Mouse (Mus musculus) forebrain, embryonic 12.5 days (tissue): ENCODE measurements around the gene Plaur. TPM values are rescaled to one million over a fixed set of nuclear protein-coding genes. Genes with fewer than 3 reads are reported as not detected.

ENCODE experiments used
- ATAC-seq: fragments of 200-750 bp; cut with Nextera tagmentation; 2 replicates; pipeline ENCODE4 v1.8.0; 2017; ENCODE audit warnings: moderate TSS enrichment; ENCODE audit not compliant: low FRiP score
- H3K27ac ChIP-seq: fragments of 300-500 bp; sonication (generic); 2 replicates; pipeline ENCODE4 v1.5.1; 2016; ENCODE audit warnings: mild to moderate bottlenecking
- H3K27me3 ChIP-seq: fragments of 300-500 bp; sonication (generic); 2 replicates; pipeline ENCODE4 v1.6.1; 2016; ENCODE audit warnings: mild to moderate bottlenecking
- H3K36me3 ChIP-seq: fragments of 300-500 bp; sonication (generic); replicated peaks from 2 replicates; pipeline ENCODE4 v1.6.1; 2016; ENCODE audit warnings: mild to moderate bottlenecking
- H3K4me1 ChIP-seq: fragments of 300-500 bp; sonication (generic); 2 replicates; pipeline ENCODE4 v1.6.1; 2016
- H3K4me2 ChIP-seq: fragments of 300-500 bp; sonication (generic); 2 replicates; pipeline ENCODE4 v1.6.1; 2016; ENCODE audit warnings: mild to moderate bottlenecking, moderate library complexity
- H3K4me3 ChIP-seq: fragments of 300-500 bp; sonication (generic); replicated peaks from 2 replicates; pipeline ENCODE4 v1.5.1; 2016; ENCODE audit warnings: mild to moderate bottlenecking
- H3K9ac ChIP-seq: fragments of 300-500 bp; sonication (generic); 2 replicates; pipeline ENCODE4 v1.6.1; 2016; ENCODE audit warnings: mild to moderate bottlenecking
- H3K9me3 ChIP-seq: fragments of 300-500 bp; sonication (generic); 2 replicates; pipeline ENCODE4 v1.6.1; 2016
- WGBS: fragments of 180-500 bp; shearing (Covaris S2); methylation state at CpG from one replicate; pipeline ENCODE4 v1.1.7; 2016; 5-methylcytosine and 5-hydroxymethylcytosine counted together
- polyA plus RNA-seq: library from polyadenylated mRNA; unstranded; fragments of >200 nt; fragmentation: Nextera tagmentation; extraction: Ambion mirVana; gene quantifications from 2 replicates; pipeline ENCODE4 v1.2.1, GENCODE M21; 2016

Plaur gene
- polyA plus RNA-seq, 1 experiment from 2014 or later = 1.2 TPM

DNA sequence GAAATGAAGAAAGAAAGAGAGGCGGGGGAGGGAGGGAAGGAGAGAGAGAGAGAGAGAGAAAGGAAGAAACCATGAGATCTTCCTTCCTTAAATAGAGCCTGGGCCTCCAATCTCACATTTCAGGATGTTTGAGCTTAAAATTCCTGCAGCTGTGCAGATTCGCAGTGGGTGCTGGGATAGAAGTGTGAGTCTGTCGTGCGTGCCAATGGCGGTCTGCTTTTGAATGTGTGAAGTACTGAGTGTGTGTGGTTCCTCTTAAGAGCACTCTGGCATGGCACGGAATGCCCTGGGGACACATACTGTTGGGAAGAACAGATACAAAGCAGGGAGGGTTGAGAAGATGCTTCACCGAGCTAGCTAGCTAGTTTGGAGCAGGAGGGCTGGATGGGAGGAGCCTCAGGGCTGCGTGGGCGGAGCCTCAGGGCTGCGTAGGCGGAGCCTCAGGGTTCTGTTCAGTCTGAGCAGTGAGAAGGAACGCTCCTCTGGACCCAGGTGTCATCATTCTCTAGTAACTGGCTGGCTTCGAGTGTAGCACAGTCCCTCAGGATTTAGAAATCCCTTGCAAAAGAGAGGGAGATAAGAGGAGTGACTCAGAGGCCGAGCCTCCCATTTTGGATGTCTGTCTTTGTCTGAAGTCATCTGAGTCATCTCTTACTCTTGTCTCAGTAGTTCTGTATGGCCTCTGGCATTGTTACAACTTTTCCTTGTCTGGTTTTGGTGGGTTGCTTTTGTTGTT is 13.3 kb upstream of the Plaur start:
- Histone ChIP-seq H3K9ac (no peak overlapping the region), H3K27ac (no peak overlapping the region), H3K4me2 (no peak overlapping the region), H3K4me1 (no peaks in the 10 kb centered on the region), H3K4me3 (no peak overlapping the region), H3K9me3 (no peaks in the 10 kb centered on the region), H3K36me3 (no peaks in the 10 kb centered on the region), H3K27me3 (0 out of 2 replicates have a peak, but pooled peaks cover 3% of the 10 kb centered on the region)
- WGBS = 64% methylated on average over 14 of the region's 14 CpGs
- no peak for ATAC-seq

- WGBS = 74% methylated on average over 9 of the region's 9 CpGs
- H3K9me3 ChIP-seq = no peaks in the 10 kb centered on the region
- no peak for ATAC-seq
- H3K4me2 ChIP-seq = no peak overlapping the region
- no peaks in the 10 kb centered on the region for H3K4me1 ChIP-seq
- H3K27me3 ChIP-seq = 0 out of 2 replicates have a peak, but pooled peaks cover 3% of the 10 kb centered on the region
- no peak overlapping the region for H3K4me3 ChIP-seq
- no peaks in the 10 kb centered on the region for H3K36me3 ChIP-seq
- H3K9ac ChIP-seq = no peak overlapping the region
- no peak overlapping the region for H3K27ac ChIP-seq
Observed at GRCm38 (mm10) chr7:24450585-24451017, 11.7 kb upstream of the Plaur start.

- 0 out of 2 replicates have a peak, but pooled peaks cover 3% of the 10 kb centered on the region for H3K27me3 ChIP-seq
- H3K4me2 ChIP-seq = no peak within 1 kb of the TSS
- no peaks in the 10 kb centered on the region for H3K9me3 ChIP-seq
- no peaks in the 10 kb centered on the region for H3K36me3 ChIP-seq
- no peak within 1 kb of the TSS for H3K4me3 ChIP-seq
- no peak for ATAC-seq
- H3K9ac ChIP-seq = no peak within 1 kb of the TSS
- no peak within 1 kb of the TSS for H3K27ac ChIP-seq
- H3K4me1 ChIP-seq = no peaks in the 10 kb centered on the region
- 81% methylated on average over 9 of the region's 9 CpGs for WGBS
Observed at GRCm38 (mm10) chr7:24451855-24452311, 10.4 kb upstream of the Plaur start, which contains the start of gene Irgc1. Gene Irgc1 (minus strand): TSS chr7:24452297.

GRCm38 (mm10) chr7:24454199-24454598 is 8.1 kb upstream of the Plaur start:
- WGBS = 69% methylated on average over 2 of the region's 2 CpGs
- Histone ChIP-seq H3K27ac (no peak overlapping the region), H3K9ac (no peak overlapping the region), H3K4me3 (no peak overlapping the region), H3K9me3 (no peaks in the 10 kb centered on the region), H3K4me1 (no peaks in the 10 kb centered on the region), H3K36me3 (no peaks in the 10 kb centered on the region), H3K27me3 (no peaks in the 10 kb centered on the region), H3K4me2 (no peak overlapping the region)
- ATAC-seq = no peak

GRCm38 (mm10) chr7:24455726-24456125 is 6.6 kb upstream of the Plaur start:
- ATAC-seq = no peak
- no peak overlapping the region for H3K4me2 ChIP-seq
- no peaks in the 10 kb centered on the region for H3K9me3 ChIP-seq
- no peaks in the 10 kb centered on the region for H3K36me3 ChIP-seq
- H3K4me1 ChIP-seq = no peaks in the 10 kb centered on the region
- H3K27me3 ChIP-seq = 0 out of 2 replicates have a peak, but pooled peaks cover 8% of the 10 kb centered on the region
- no peak overlapping the region for H3K27ac ChIP-seq
- no peak overlapping the region for H3K4me3 ChIP-seq
- no peak overlapping the region for H3K9ac ChIP-seq
- 86% methylated on average over 5 of the region's 5 CpGs for WGBS

DNA sequence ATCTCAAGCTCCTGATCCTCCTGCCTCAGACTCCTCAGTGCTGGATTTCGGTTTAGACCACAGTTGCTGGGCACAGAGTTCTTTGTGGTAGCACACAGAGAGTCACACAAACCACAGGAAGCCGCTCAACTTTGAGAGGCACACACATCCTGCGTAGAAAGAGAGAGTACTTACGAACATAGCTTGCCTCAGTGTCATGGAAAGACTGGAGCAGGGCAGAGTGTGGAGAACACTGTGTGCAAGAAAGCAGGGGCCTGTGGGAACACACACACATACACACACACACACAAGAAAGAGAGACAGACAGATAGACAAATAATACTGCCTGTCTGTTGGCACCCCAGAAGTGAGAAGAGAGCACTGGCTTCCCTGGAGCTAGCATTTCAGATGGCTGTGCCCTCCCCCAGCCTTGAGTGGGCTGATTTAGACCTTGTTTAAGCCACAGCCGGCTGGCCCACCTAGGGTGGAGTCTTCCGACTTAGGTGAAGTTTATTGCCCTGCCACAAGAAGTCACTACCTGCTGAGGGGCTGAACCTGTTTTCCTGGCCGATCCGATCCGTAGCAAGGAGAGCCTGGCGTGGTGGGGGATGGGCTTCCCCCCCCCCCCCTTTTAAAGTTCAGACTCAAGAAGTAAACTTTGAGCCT is 4.4 kb upstream of the Plaur start:
- 75% methylated on average over 10 of the region's 10 CpGs for WGBS
- ATAC-seq = no peak
- Histone ChIP-seq H3K4me2 (no peak overlapping the region), H3K9me3 (no peaks in the 10 kb centered on the region), H3K4me1 (peaks cover 5% of the 10 kb centered on the region; the same call in 1 of the 2 replicates), H3K9ac (no peak overlapping the region), H3K27ac (no peak overlapping the region), H3K27me3 (peaks cover 21% of the 10 kb centered on the region), H3K4me3 (no peak overlapping the region), H3K36me3 (no peaks in the 10 kb centered on the region)

- peaks cover 9% of the 10 kb centered on the region; the same call in 1 of the 2 replicates for H3K4me1 ChIP-seq
- H3K27ac ChIP-seq = no peak overlapping the region
Observed at GRCm38 (mm10) chr7:24459440-24459839, 2.8 kb upstream of the Plaur start.

GRCm38 (mm10) chr7:24459843-24460242 is 2.4 kb upstream of the Plaur start:
- H3K4me2 ChIP-seq = no peak overlapping the region
- ATAC-seq = no peak
- H3K4me3 ChIP-seq = no peak overlapping the region
- no peaks in the 10 kb centered on the region for H3K36me3 ChIP-seq
- peaks cover 9% of the 10 kb centered on the region; the same call in 1 of the 2 replicates for H3K4me1 ChIP-seq
- 72% methylated on average over 3 of the region's 3 CpGs for WGBS
- H3K27ac ChIP-seq = no peak overlapping the region
- H3K9me3 ChIP-seq = no peaks in the 10 kb centered on the region
- no peak overlapping the region for H3K9ac ChIP-seq
- peaks cover 26% of the 10 kb centered on the region for H3K27me3 ChIP-seq

More at GRCm38 (mm10) chr7:24459440-24459839, 2.8 kb upstream of the Plaur start:
- H3K36me3 ChIP-seq = no peaks in the 10 kb centered on the region
- 90% methylated on average over 5 of the region's 5 CpGs for WGBS
- H3K9me3 ChIP-seq = no peaks in the 10 kb centered on the region
- no peak overlapping the region for H3K4me3 ChIP-seq
- H3K4me2 ChIP-seq = no peak overlapping the region
- no peak for ATAC-seq
- H3K9ac ChIP-seq = no peak overlapping the region
- H3K27me3 ChIP-seq = peaks cover 26% of the 10 kb centered on the region

DNA sequence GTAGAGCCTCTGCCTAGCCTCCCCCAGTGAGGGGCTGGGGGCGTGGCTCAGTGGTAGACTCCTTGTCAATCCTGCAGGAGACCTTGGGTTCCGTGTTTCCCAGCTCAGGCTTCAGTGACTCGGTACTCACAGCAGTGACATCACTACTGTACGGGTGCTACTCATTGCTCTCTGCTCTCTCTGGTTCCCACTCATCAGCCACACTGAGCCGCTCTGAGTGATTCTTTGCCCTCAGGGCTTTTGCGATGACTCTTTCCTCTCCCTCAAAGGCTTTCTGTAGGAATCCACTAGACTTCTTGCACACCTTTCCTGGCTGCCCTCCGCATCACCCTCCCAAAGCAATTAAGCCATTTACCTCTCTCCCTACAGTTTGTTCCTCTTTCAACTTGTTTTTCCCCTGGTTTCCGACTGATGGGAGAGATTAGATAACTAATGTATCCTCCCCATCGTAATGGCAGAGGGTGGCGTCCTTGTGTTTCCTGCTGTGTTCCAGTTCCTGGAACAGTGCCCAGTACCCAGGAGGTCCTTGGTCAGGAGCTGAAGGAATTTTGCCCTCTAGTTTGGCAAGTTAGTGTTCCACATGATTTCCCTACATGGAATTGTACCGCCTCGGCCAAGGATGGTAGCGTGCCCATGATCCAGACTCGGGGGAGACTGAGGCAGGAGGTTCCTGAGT is 770 bp upstream of the Plaur start:
- peaks cover 9% of the 10 kb centered on the region; the same call in 1 of the 2 replicates for H3K4me1 ChIP-seq
- no peak overlapping the region for H3K27ac ChIP-seq
- WGBS = 76% methylated on average over 14 of the region's 14 CpGs
- no peak overlapping the region for H3K9ac ChIP-seq
- H3K36me3 ChIP-seq = no peaks in the 10 kb centered on the region
- no peak for ATAC-seq
- no peak overlapping the region for H3K4me2 ChIP-seq
- H3K9me3 ChIP-seq = no peaks in the 10 kb centered on the region
- peaks cover 26% of the 10 kb centered on the region for H3K27me3 ChIP-seq
- no peak overlapping the region for H3K4me3 ChIP-seq

DNA sequence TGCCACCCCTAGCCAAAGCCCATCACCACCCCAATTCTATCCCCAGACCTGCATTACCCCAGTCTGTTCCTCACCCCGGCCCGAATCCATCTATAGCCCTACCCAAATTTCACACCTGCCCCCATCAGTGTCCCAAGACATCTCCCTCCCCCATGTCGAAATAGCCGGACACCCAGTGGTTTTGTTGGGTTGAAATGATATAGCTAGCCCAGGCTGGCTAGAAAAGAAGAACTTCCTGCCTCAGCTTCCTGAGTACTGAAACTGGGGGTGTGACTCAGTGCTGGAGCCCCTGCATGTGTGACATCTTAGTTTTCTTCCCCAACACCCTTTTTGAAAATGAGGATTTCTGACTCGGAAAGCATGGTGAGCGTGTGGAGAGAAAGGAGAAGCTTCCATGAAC is 4.6 kb downstream of the Plaur start:
- no peak overlapping the region for H3K27ac ChIP-seq
- peaks cover 9% of the 10 kb centered on the region; the same call in 1 of the 2 replicates for H3K4me1 ChIP-seq
- H3K9me3 ChIP-seq = 0 out of 2 replicates have a peak, but pooled peaks cover 7% of the 10 kb centered on the region
- WGBS = 91% methylated on average over 6 of the region's 6 CpGs
- no peak overlapping the region for H3K4me2 ChIP-seq
- no peak for ATAC-seq
- H3K4me3 ChIP-seq = no peak overlapping the region
- H3K36me3 ChIP-seq = no peaks in the 10 kb centered on the region
- H3K27me3 ChIP-seq = peaks cover 15% of the 10 kb centered on the region
- H3K9ac ChIP-seq = no peak overlapping the region

DNA sequence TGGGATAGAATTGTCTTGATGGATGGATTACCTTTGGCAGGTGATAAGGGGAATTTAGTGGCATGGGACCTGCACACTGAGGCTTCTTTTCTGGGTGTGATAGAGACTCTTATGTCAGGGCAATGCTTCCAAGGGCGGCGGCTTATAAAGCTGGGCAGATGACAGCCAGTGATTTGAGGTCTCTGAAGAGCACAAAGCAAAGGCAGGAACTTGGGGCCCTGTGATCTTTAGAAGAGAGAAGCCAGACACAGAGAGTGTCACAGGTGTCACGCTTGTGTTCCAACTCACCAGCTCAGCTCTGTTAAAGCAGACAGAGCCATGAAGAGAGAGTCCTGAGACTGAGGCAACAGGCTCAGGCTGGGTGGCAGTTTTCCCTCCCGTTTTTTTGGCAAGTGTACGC is 5.6 kb downstream of the Plaur start:
- H3K4me2 ChIP-seq = no peak overlapping the region
- H3K9ac ChIP-seq = no peak overlapping the region
- no peak overlapping the region for H3K4me3 ChIP-seq
- H3K27ac ChIP-seq = no peak overlapping the region
- H3K9me3 ChIP-seq = 0 out of 2 replicates have a peak, but pooled peaks cover 7% of the 10 kb centered on the region
- 0 out of 2 replicates have a peak, but pooled peaks cover 4% of the 10 kb centered on the region for H3K4me1 ChIP-seq
- peaks cover 5% of the 10 kb centered on the region for H3K27me3 ChIP-seq
- ATAC-seq = no peak
- no peaks in the 10 kb centered on the region for H3K36me3 ChIP-seq
- 89% methylated on average over 5 of the region's 5 CpGs for WGBS

DNA sequence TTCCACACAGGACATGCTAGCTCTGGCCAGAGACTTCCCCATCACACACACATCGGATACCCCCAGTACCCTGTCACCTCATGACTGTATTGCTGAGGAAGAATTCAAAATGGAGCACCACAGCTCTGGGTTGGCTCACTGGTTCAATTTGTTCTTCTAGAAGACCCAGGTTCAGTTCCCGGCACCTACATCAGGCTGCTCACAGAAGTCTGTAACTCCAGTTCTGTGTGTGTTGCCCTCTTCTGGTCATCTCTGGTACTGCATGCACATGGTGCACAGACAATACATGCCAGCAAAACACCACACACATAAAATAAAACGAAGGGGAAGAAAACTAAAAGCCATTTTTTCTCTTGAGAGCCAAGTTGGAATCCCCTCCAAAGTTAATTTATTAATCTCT is 6.8 kb downstream of the Plaur start:
- Histone ChIP-seq H3K9ac (no peak overlapping the region), H3K4me1 (no peaks in the 10 kb centered on the region), H3K27ac (no peak overlapping the region), H3K36me3 (no peaks in the 10 kb centered on the region), H3K4me3 (no peak overlapping the region), H3K9me3 (0 out of 2 replicates have a peak, but pooled peaks cover 7% of the 10 kb centered on the region), H3K4me2 (no peak overlapping the region), H3K27me3 (no peaks in the 10 kb centered on the region)
- 84% methylated on average over 3 of the region's 3 CpGs for WGBS
- no peak for ATAC-seq
